Comparison of ENCODE assay signal across 28 mouse cellular contexts in genomic region chr3:27121864-27122450, GRCm38 (mm10). TPM values are rescaled to one million over a fixed set of nuclear protein-coding genes. Genes with fewer than 3 reads are reported as not detected.
A peak's percentile ranks its signal among the peaks of the same experiment; 100 is the strongest.
DNase-seq lines count a peak whose midpoint lies in the region; ATAC-seq and TF ChIP-seq lines count a peak whose summit lies in the region.
"Had no signal": no experiment of that assay in that cellular context is flagged by ENCODE, and none has a peak within 500 bp of the region (broad histone marks: within the 10 kb centered on the region; RNA-seq: fewer than 3 reads in every experiment).

No protein-coding gene starts in this region.

- no peaks in the 10 kb centered on the region for H3K9me3 ChIP-seq in intestine, postnatal 0 days (ENCODE audit: control insufficient read depth)
- no peaks in the 10 kb centered on the region for H3K9me3 ChIP-seq in intestine, embryonic 16.5 days (ENCODE audit: control insufficient read depth, low read length)
- H3K9me3 ChIP-seq: embryonic facial prominence, embryonic 10.5 days; embryonic facial prominence, embryonic 15.5 days; forebrain, embryonic 12.5 days; hindbrain, embryonic 10.5 days; limb, embryonic 10.5 days; limb, embryonic 15.5 days; neural tube, embryonic 13.5 days had no signal

- no peak overlapping the region for H3K4me2 ChIP-seq in intestine, postnatal 0 days (replicated peaks; ENCODE audit: low read depth)
- H3K4me2 ChIP-seq in intestine, embryonic 16.5 days (ENCODE audit: low read depth, low read length): no peak overlapping the region
- H3K4me2 ChIP-seq: embryonic facial prominence, embryonic 15.5 days; forebrain, embryonic 12.5 days; limb, embryonic 15.5 days; lung, embryonic 14.5 days; midbrain, embryonic 11.5 days; neural tube, embryonic 13.5 days had no signal

- no peak for ATAC-seq in intestine, postnatal 0 days
- no peak for ATAC-seq in intestine, embryonic 16.5 days
- ATAC-seq: forebrain, postnatal 0 days; hindbrain, embryonic 16.5 days had no signal

- peak; percentile 19 for DNase-seq in MEL-GATA-1-ER (ENCODE audit: extremely low read depth, low read depth)
- DNase-seq in c-Kit-positive CD71-positive TER-119-negative erythroid progenitor cells, embryonic 14.5 days (ENCODE audit: low read depth): peak; percentile 14
- no peak for DNase-seq in cerebellum, adult 8-10 months
- DNase-seq in spleen, postnatal 36 days (ENCODE audit: low spot score in 2 of 2): no peak
- DNase-seq in cerebellum, postnatal 10 days: no peak
- DNase-seq: adrenal gland, postnatal 25 days; cerebellum, adult 9-10 months; forebrain, postnatal 0 days; gastrocnemius, postnatal 10 days; heart, postnatal 14 days; kidney, adult 8-10 months; kidney, postnatal 14 days; layer of hippocampus, adult 9-11 months; lung, embryonic 14.5 days; lung, postnatal 14 days; right cerebral cortex, postnatal 4 days had no signal

- no peak overlapping the region for H3K4me3 ChIP-seq in intestine, postnatal 0 days (ENCODE audit: low read depth, low read length)
- H3K4me3 ChIP-seq in intestine, embryonic 16.5 days (ENCODE audit: low read length): no peak overlapping the region
- H3K4me3 ChIP-seq: embryonic facial prominence, embryonic 10.5 days; embryonic facial prominence, embryonic 15.5 days; forebrain, embryonic 12.5 days; hindbrain, embryonic 10.5 days; limb, embryonic 10.5 days; limb, embryonic 15.5 days; neural tube, embryonic 13.5 days had no signal

- H3K27me3 ChIP-seq in intestine, postnatal 0 days (replicated peaks; ENCODE audit: control insufficient read depth, insufficient read depth, low read length): no peaks in the 10 kb centered on the region
- no peaks in the 10 kb centered on the region for H3K27me3 ChIP-seq in intestine, embryonic 16.5 days (replicated peaks; ENCODE audit: control insufficient read depth, insufficient read depth, low read length)
- H3K27me3 ChIP-seq: embryonic facial prominence, embryonic 15.5 days; forebrain, embryonic 12.5 days; limb, embryonic 15.5 days; neural tube, embryonic 13.5 days had no signal

- H3K9ac ChIP-seq in intestine, postnatal 0 days (ENCODE audit: low read depth, low read length): no peak overlapping the region
- H3K9ac ChIP-seq in intestine, embryonic 16.5 days (ENCODE audit: low read depth, low read length): no peak overlapping the region
- H3K9ac ChIP-seq: embryonic facial prominence, embryonic 15.5 days; forebrain, embryonic 12.5 days; forebrain, postnatal 0 days; limb, embryonic 15.5 days; liver, embryonic 14.5 days; lung, embryonic 14.5 days; neural tube, embryonic 13.5 days had no signal

- peaks cover 46% of the 10 kb centered on the region for H3K36me3 ChIP-seq in intestine, postnatal 0 days (ENCODE audit: control insufficient read depth, insufficient read depth)
- peaks cover 7% of the 10 kb centered on the region; the same call in 1 of the 2 replicates for H3K36me3 ChIP-seq in intestine, embryonic 16.5 days (ENCODE audit: control insufficient read depth, insufficient read depth, low read length)

- WGBS in intestine, postnatal 0 days: 69% methylated on average over 9 of the region's 9 CpGs
- WGBS in intestine, embryonic 16.5 days: 85% methylated on average over 9 of the region's 9 CpGs

- TF ChIP-seq CTCF in intestine, postnatal 0 days (IDR thresholded peaks at IDR 0.05; ENCODE audit: low read depth): peak; percentile 16; the same call in 1 of the 2 replicates

- no peaks in the 10 kb centered on the region for H3K4me1 ChIP-seq in intestine, postnatal 0 days (replicated peaks; ENCODE audit: control insufficient read depth, insufficient read depth, low read length)
- no peaks in the 10 kb centered on the region for H3K4me1 ChIP-seq in intestine, embryonic 16.5 days (ENCODE audit: control insufficient read depth, insufficient read depth, low read length)
- H3K4me1 ChIP-seq: embryonic facial prominence, embryonic 10.5 days; embryonic facial prominence, embryonic 15.5 days; forebrain, embryonic 12.5 days; hindbrain, embryonic 10.5 days; limb, embryonic 10.5 days; limb, embryonic 15.5 days; neural tube, embryonic 13.5 days had no signal

- no peak overlapping the region for H3K27ac ChIP-seq in intestine, postnatal 0 days (ENCODE audit: low read depth, low read length)
- no peak overlapping the region for H3K27ac ChIP-seq in intestine, embryonic 16.5 days (ENCODE audit: low read length)
- H3K27ac ChIP-seq: embryonic facial prominence, embryonic 10.5 days; embryonic facial prominence, embryonic 15.5 days; forebrain, embryonic 12.5 days; hindbrain, embryonic 10.5 days; limb, embryonic 10.5 days; limb, embryonic 15.5 days; liver, embryonic 14.5 days; neural tube, embryonic 13.5 days had no signal

RNA-seq across cellular contexts. Expression of gene Ect2, which starts 31.7 kb away (rescaled TPM):
- 8.4 and 9.1 TPM in 2 replicates for polyA plus RNA-seq in intestine, postnatal 0 days (2015; fragmentation: Nextera tagmentation; extraction: Ambion mirVana)
- polyA plus RNA-seq in intestine, embryonic 16.5 days (2015; fragmentation: Nextera tagmentation; extraction: Ambion mirVana): 38.6 and 41.7 TPM in 2 replicates

Comparison
In these comparisons a context has a peak if more than half of its experiments do, and no peak if none do; other contexts are left out.
1. DNase-seq: peak in MEL-GATA-1-ER (single experiment) and c-Kit-positive CD71-positive TER-119-negative erythroid progenitor cells, embryonic 14.5 days (single experiment); none in cerebellum, adult 8-10 months (single experiment), spleen, postnatal 36 days (0 of 2) and cerebellum, postnatal 10 days (0 of 2).